Mouse (Mus musculus) liver, embryonic 14.5 days (tissue): Measurements from ENCODE around the gene Ddx5.

Experiments used
- CTCF ChIP-seq: IDR thresholded peaks from 2 replicates; pipeline ENCODE4 v1.5.1; 2016; ENCODE audit warnings: antibody characterized with exemption, low read depth, control low read depth
- EP300 ChIP-seq: IDR thresholded peaks from 2 replicates; pipeline ENCODE4 v1.6.1; 2016; ENCODE audit warnings: antibody characterized with exemption, low read depth

DNA sequence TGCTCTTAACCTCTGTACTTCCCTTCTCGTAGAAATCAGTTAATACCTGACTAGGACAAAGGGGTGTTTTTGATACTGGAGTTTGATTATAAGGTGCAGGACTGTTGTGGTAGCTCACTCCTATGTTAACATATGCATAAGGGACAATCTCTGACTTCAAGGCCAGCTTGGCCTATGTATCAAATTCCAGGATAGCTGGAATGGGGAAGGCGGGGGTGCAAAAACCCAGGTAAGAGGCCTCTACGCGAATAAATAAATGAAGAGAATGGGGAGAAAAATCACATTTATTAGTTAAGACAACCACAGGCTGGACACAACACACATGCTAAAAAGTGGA is 8.9 kb downstream of the Ddx5 start:
- TF ChIP-seq CTCF (no peak), EP300 (no peak)
